Mouse (Mus musculus) thymus, adult 2 months (tissue): Measurements from ENCODE around the gene Ppt2. TPM values are rescaled to one million over a fixed set of nuclear protein-coding genes. Genes with fewer than 3 reads are reported as not detected.

Source experiments
- DNase-seq: peaks from one replicate; pipeline ENCODE4 v3.0.0; 2021
- H3K27ac ChIP-seq: fragments of 200-500 bp; 2 replicates; pipeline ENCODE4 v1.5.1; 2012; ENCODE audit warnings: low read length, control low read depth; ENCODE audit not compliant: control insufficient read depth, insufficient read depth
- H3K27me3 ChIP-seq: fragments of 200-500 bp; 2 replicates; pipeline ENCODE4 v1.6.1; 2012; ENCODE audit warnings: mild to moderate bottlenecking, low read length, moderate library complexity, mixed read lengths; ENCODE audit not compliant: control insufficient read depth, insufficient read depth
- H3K36me3 ChIP-seq: fragments of 200-500 bp; 2 replicates; pipeline ENCODE4 v1.6.1; 2012; ENCODE audit warnings: mild to moderate bottlenecking, low read length, moderate library complexity; ENCODE audit not compliant: control insufficient read depth, insufficient read depth
- H3K4me1 ChIP-seq: fragments of 200-500 bp; replicated peaks from 2 replicates; pipeline ENCODE4 v1.6.1; 2012; ENCODE audit warnings: low read length; ENCODE audit not compliant: control insufficient read depth, insufficient read depth
- H3K4me3 ChIP-seq: fragments of 200-500 bp; 2 replicates; pipeline ENCODE4 v1.5.1; 2012; ENCODE audit warnings: mild to moderate bottlenecking, low read length, control low read depth, moderate library complexity; ENCODE audit not compliant: control insufficient read depth, insufficient read depth
- CTCF ChIP-seq: fragments of 200-500 bp; IDR thresholded peaks from 2 replicates; pipeline ENCODE4 v1.5.1; 2012; ENCODE audit warnings: mild to moderate bottlenecking, control low read depth, low read length, moderate library complexity, borderline replicate concordance; ENCODE audit not compliant: control insufficient read depth, poor library complexity, insufficient read depth; ENCODE audit errors: extremely low read depth
- POLR2A ChIP-seq: fragments of 200-500 bp; IDR thresholded peaks from 2 replicates; pipeline ENCODE4 v1.6.1; 2012; ENCODE audit warnings: mild to moderate bottlenecking, low read length, control low read depth, moderate library complexity; ENCODE audit not compliant: control insufficient read depth, poor library complexity, insufficient read depth; ENCODE audit errors: extremely low read depth
- WGBS: fragments of 180-500 bp; shearing (Covaris S2); methylation state at CpG from one replicate; pipeline ENCODE4 v1.1.7; 2018; 5-methylcytosine and 5-hydroxymethylcytosine counted together
- polyA plus RNA-seq: library from polyadenylated mRNA; depleted of rRNA; stranded (reverse); fragments of >200 nt; gene quantifications from 2 replicates; pipeline ENCODE4 v1.2.3, GENCODE M21; 2012; rRNA removed

The Ppt2 gene
- polyA plus RNA-seq, 1 experiment: 120 TPM

- Histone ChIP-seq H3K27ac (no peak overlapping the region), H3K4me3 (no peak overlapping the region), H3K27me3 (no peaks in the 10 kb centered on the region), H3K36me3 (no peaks in the 10 kb centered on the region), H3K4me1 (no peaks in the 10 kb centered on the region)
- WGBS: 61% methylated on average over 5 of the region's 5 CpGs
- DNase-seq: no peak
- TF ChIP-seq POLR2A (no peak), CTCF (no peak)
These were observed 51.7 kb downstream of the Ppt2 start for GRCm38 (mm10) chr17:34576577-34576976.

GRCm38 (mm10) chr17:34572361-34572760, 55.9 kb downstream of the Ppt2 start:
- Histone ChIP-seq H3K4me1 (no peaks in the 10 kb centered on the region), H3K27ac (no peak overlapping the region), H3K4me3 (no peak overlapping the region), H3K36me3 (no peaks in the 10 kb centered on the region), H3K27me3 (no peaks in the 10 kb centered on the region)
- no peak for DNase-seq
- WGBS: 81% methylated on average over 15 of the region's 15 CpGs
- TF ChIP-seq CTCF: no peak
- TF ChIP-seq POLR2A: no peak

- WGBS: 36% methylated on average over 5 of the region's 5 CpGs
- peak; percentile 83; the same call in 1 of the 2 replicates for TF ChIP-seq CTCF
- TF ChIP-seq POLR2A: no peak
- Histone ChIP-seq H3K4me3 (no peak overlapping the region), H3K4me1 (no peaks in the 10 kb centered on the region), H3K36me3 (no peaks in the 10 kb centered on the region), H3K27ac (no peak overlapping the region), H3K27me3 (no peaks in the 10 kb centered on the region)
- DNase-seq: peak; percentile 38
These were observed 56.4 kb downstream of the Ppt2 start for GRCm38 (mm10) chr17:34571875-34572274.

GRCm38 (mm10) chr17:34569919-34570318, 58.4 kb downstream of the Ppt2 start:
- Histone ChIP-seq H3K27ac (no peak overlapping the region), H3K36me3 (no peaks in the 10 kb centered on the region), H3K4me1 (no peaks in the 10 kb centered on the region), H3K4me3 (no peak overlapping the region), H3K27me3 (no peaks in the 10 kb centered on the region)
- no peak for DNase-seq
- WGBS: 75% methylated on average over 4 of the region's 4 CpGs
- TF ChIP-seq CTCF (no peak), POLR2A (no peak)

- 73% methylated on average over 13 of the region's 13 CpGs for WGBS
- H3K36me3 ChIP-seq: no peaks in the 10 kb centered on the region
- no peak overlapping the region for H3K27ac ChIP-seq
- no peak for TF ChIP-seq POLR2A
- no peak for TF ChIP-seq CTCF
- no peak for DNase-seq
- no peaks in the 10 kb centered on the region for H3K4me1 ChIP-seq
- no peak overlapping the region for H3K4me3 ChIP-seq
- H3K27me3 ChIP-seq: no peaks in the 10 kb centered on the region
These were observed 59.9 kb downstream of the Ppt2 start for GRCm38 (mm10) chr17:34568421-34568820.

GRCm38 (mm10) chr17:34567311-34567710, 61.0 kb downstream of the Ppt2 start:
- no peak for DNase-seq
- TF ChIP-seq CTCF (no peak), POLR2A (no peak)
- Histone ChIP-seq H3K27ac (no peak overlapping the region), H3K36me3 (no peaks in the 10 kb centered on the region), H3K4me3 (no peak overlapping the region), H3K4me1 (no peaks in the 10 kb centered on the region), H3K27me3 (no peaks in the 10 kb centered on the region)
- WGBS: 89% methylated on average over 9 of the region's 9 CpGs

Other genes starting within 250 kb of the Ppt2 start
- gene BC051142, start 229.7 kb downstream of the Ppt2 start, polyA plus RNA-seq: 1.2 and 1.4 TPM in 2 replicates
- gene Btnl4, start 151.2 kb downstream of the Ppt2 start, polyA plus RNA-seq: 0.63 and 1.2 TPM in 2 replicates
- gene Btnl6, start 111.2 kb downstream of the Ppt2 start, polyA plus RNA-seq: 0.53 and 0.68 TPM in 2 replicates
- 6.1 and 8.6 TPM in 2 replicates for gene Notch4, start 64.2 kb downstream of the Ppt2 start, polyA plus RNA-seq
- 208 and 222 TPM in 2 replicates for gene Gpsm3, start 38.7 kb downstream of the Ppt2 start, polyA plus RNA-seq
- gene Pbx2, start 37.2 kb downstream of the Ppt2 start, polyA plus RNA-seq: 144 and 146 TPM in 2 replicates
- gene Ager, start 30.6 kb downstream of the Ppt2 start, polyA plus RNA-seq: 13.4 and 18.8 TPM in 2 replicates
- 140 and 175 TPM in 2 replicates for gene Rnf5, start 24.8 kb downstream of the Ppt2 start, polyA plus RNA-seq
- 316 and 350 TPM in 2 replicates for gene Agpat1, start 24.2 kb downstream of the Ppt2 start, polyA plus RNA-seq
- 13.0 and 16.0 TPM in 2 replicates for gene Egfl8, start 12.5 kb downstream of the Ppt2 start, polyA plus RNA-seq
- 361 and 385 TPM in 2 replicates for gene Prrt1, start 1.0 kb upstream of the Ppt2 start, polyA plus RNA-seq
- 3.4 and 5.8 TPM in 2 replicates for gene Fkbpl, start 16.3 kb upstream of the Ppt2 start, polyA plus RNA-seq
- 160 and 169 TPM in 2 replicates for gene Atf6b, start 18.6 kb upstream of the Ppt2 start, polyA plus RNA-seq
- gene Tnxb, start 42.0 kb upstream of the Ppt2 start, polyA plus RNA-seq: 4.5 and 5.7 TPM in 2 replicates
- gene C4b, start 115.4 kb upstream of the Ppt2 start, polyA plus RNA-seq: 11.8 and 15.2 TPM in 2 replicates
- 0.09 and 0.16 TPM in 2 replicates for gene Cyp21a1, start 176.1 kb upstream of the Ppt2 start, polyA plus RNA-seq
- gene Stk19, start 208.4 kb upstream of the Ppt2 start, polyA plus RNA-seq: 62.2 and 80.8 TPM in 2 replicates
- gene Dxo, start 208.5 kb upstream of the Ppt2 start, polyA plus RNA-seq: 95.7 and 115 TPM in 2 replicates
- gene Skiv2l, start 221.7 kb upstream of the Ppt2 start, polyA plus RNA-seq: 209 TPM in 2 replicates
- 26.1 and 33.4 TPM in 2 replicates for gene Nelfe, start 221.9 kb upstream of the Ppt2 start, polyA plus RNA-seq
- gene Cfb, start 234.0 kb upstream of the Ppt2 start, polyA plus RNA-seq: 12.3 and 14.9 TPM in 2 replicates